ENCODE assay signal across 7 mouse cellular contexts in genomic region chr15:81856938-81857723, GRCm38 (mm10). TPM values are rescaled to one million over a fixed set of nuclear protein-coding genes. Genes with fewer than 3 reads are reported as not detected.
DNase-seq lines count a peak whose midpoint lies in the region; ATAC-seq and TF ChIP-seq lines count a peak whose summit lies in the region.

No protein-coding gene starts in this region.

- H3K27ac ChIP-seq in heart, postnatal 0 days (ENCODE audit: low read depth): peak overlapping the region; percentile 96
- H3K27ac ChIP-seq in liver, embryonic 16.5 days (ENCODE audit: low read length): peak overlapping the region; percentile 95
- H3K27ac ChIP-seq in stomach, postnatal 0 days (replicated peaks): peak overlapping the region; percentile 98

- peak; percentile 47 to 54 for DNase-seq in cerebellum, postnatal 25 days
- no peak for DNase-seq in heart, postnatal 0 days (ENCODE audit: low spot score)
- no peak for DNase-seq in stomach, postnatal 0 days (ENCODE audit: low spot score)
- DNase-seq in frontal cortex, postnatal 10 days (ENCODE audit: low spot score in 2 of 2): no peak

- ATAC-seq in megakaryocyte, adult 5-6 weeks (ENCODE audit: poor library complexity, severe bottlenecking): no peak
- no peak for ATAC-seq in heart, postnatal 0 days (ENCODE audit: insufficient read depth, low read depth)
- no peak for ATAC-seq in liver, embryonic 16.5 days (ENCODE audit: low read depth)
- no peak for ATAC-seq in stomach, postnatal 0 days (ENCODE audit: low FRiP score, low TSS enrichment)

- no peaks in the 10 kb centered on the region for H3K9me3 ChIP-seq in megakaryocyte, embryonic 14.5 days
- no peaks in the 10 kb centered on the region for H3K9me3 ChIP-seq in heart, postnatal 0 days (replicated peaks; ENCODE audit: control insufficient read depth, low read length)
- H3K9me3 ChIP-seq in liver, embryonic 16.5 days (replicated peaks; ENCODE audit: control insufficient read depth, low read length): no peaks in the 10 kb centered on the region
- no peaks in the 10 kb centered on the region for H3K9me3 ChIP-seq in stomach, postnatal 0 days (ENCODE audit: control insufficient read depth, low read length)

- under 1% methylated on average over 14 of the region's 14 CpGs for WGBS in heart, postnatal 0 days
- under 1% methylated on average over 14 of the region's 14 CpGs for WGBS in liver, embryonic 16.5 days (ENCODE audit: insufficient replicate concordance)
- 1% methylated on average over 14 of the region's 14 CpGs for WGBS in stomach, postnatal 0 days

- H3K4me3 ChIP-seq in megakaryocyte, embryonic 14.5 days (replicated peaks): peak overlapping the region; percentile 100
- peak overlapping the region; percentile 86 for H3K4me3 ChIP-seq in heart, postnatal 0 days (ENCODE audit: low read depth, low read length)
- H3K4me3 ChIP-seq in liver, embryonic 16.5 days (ENCODE audit: low read depth, low read length): peak overlapping the region; percentile 93
- peak overlapping the region; percentile 84 for H3K4me3 ChIP-seq in stomach, postnatal 0 days (ENCODE audit: low read depth, low read length)

- TF ChIP-seq CTCF in heart, postnatal 0 days (IDR thresholded peaks at IDR 0.05; ENCODE audit: low read depth): no peak
- no peak for TF ChIP-seq CTCF in stomach, postnatal 0 days (IDR thresholded peaks at IDR 0.05; ENCODE audit: low read depth)

- peak overlapping the region; percentile 85 for H3K4me2 ChIP-seq in heart, postnatal 0 days (ENCODE audit: low read depth, low read length)
- H3K4me2 ChIP-seq in liver, embryonic 16.5 days (ENCODE audit: low read depth, low read length): peak overlapping the region; percentile 96
- H3K4me2 ChIP-seq in stomach, postnatal 0 days (replicated peaks; ENCODE audit: low read depth): peak overlapping the region; percentile 60

- peaks cover 58% of the 10 kb centered on the region for H3K4me1 ChIP-seq in megakaryocyte, embryonic 14.5 days
- peaks cover 13% of the 10 kb centered on the region; the same call in 1 of the 2 replicates for H3K4me1 ChIP-seq in heart, postnatal 0 days (ENCODE audit: control insufficient read depth, insufficient read depth)
- peaks cover 32% of the 10 kb centered on the region for H3K4me1 ChIP-seq in liver, embryonic 16.5 days (ENCODE audit: control insufficient read depth, low read depth, low read length)
- H3K4me1 ChIP-seq in stomach, postnatal 0 days (replicated peaks; ENCODE audit: control insufficient read depth, insufficient read depth): no peaks in the 10 kb centered on the region; the same call in 1 of the 2 replicates

- TF ChIP-seq EP300 in heart, postnatal 0 days (IDR thresholded peaks at IDR 0.05; ENCODE audit: low read depth): no peak
- TF ChIP-seq EP300 in stomach, postnatal 0 days (optimal IDR thresholded peaks at IDR 0.05): no peak

- peak overlapping the region; percentile 88 for H3K9ac ChIP-seq in heart, postnatal 0 days (replicated peaks; ENCODE audit: low read depth, low read length)
- H3K9ac ChIP-seq in liver, embryonic 16.5 days (ENCODE audit: low read depth, low read length): peak overlapping the region; percentile 93
- peak overlapping the region; percentile 94 for H3K9ac ChIP-seq in stomach, postnatal 0 days (ENCODE audit: low read length)

- H3K36me3 ChIP-seq in megakaryocyte, embryonic 14.5 days (replicated peaks; ENCODE audit: low read length): peaks cover 28% of the 10 kb centered on the region
- H3K36me3 ChIP-seq in heart, postnatal 0 days (replicated peaks; ENCODE audit: control insufficient read depth, insufficient read depth, low read length): peaks cover 9% of the 10 kb centered on the region
- no peaks in the 10 kb centered on the region for H3K36me3 ChIP-seq in liver, embryonic 16.5 days (ENCODE audit: control insufficient read depth, insufficient read depth)
- no peaks in the 10 kb centered on the region for H3K36me3 ChIP-seq in stomach, postnatal 0 days (ENCODE audit: control insufficient read depth, insufficient read depth, low read length)

- no peaks in the 10 kb centered on the region for H3K27me3 ChIP-seq in megakaryocyte, embryonic 14.5 days (replicated peaks)
- no peaks in the 10 kb centered on the region for H3K27me3 ChIP-seq in heart, postnatal 0 days (ENCODE audit: control insufficient read depth, insufficient read depth, low read length)
- no peaks in the 10 kb centered on the region for H3K27me3 ChIP-seq in liver, embryonic 16.5 days (ENCODE audit: control insufficient read depth, insufficient read depth, low read depth, low read length)
- H3K27me3 ChIP-seq in stomach, postnatal 0 days (ENCODE audit: control insufficient read depth, insufficient read depth, low read length): no peaks in the 10 kb centered on the region

RNA-seq across cellular contexts. Expression of gene Tob2, which starts 1.5 kb away (rescaled TPM):
- polyA plus RNA-seq in megakaryocyte, embryonic 14.5 days (2012; ENCODE audit: insufficient read depth, low replicate concordance): 16.1 and 26.6 TPM in 2 replicates
- 36.1 and 38.2 TPM in 2 replicates for total RNA-seq in megakaryocyte, adult 5-6 weeks (2015)
- total RNA-seq in megakaryocyte, adult 5-6 weeks (2017): 20.3 and 23.8 TPM in 2 replicates
- total RNA-seq in heart, postnatal 0 days (2014; rRNA removed; ENCODE audit: low replicate concordance): 19.2 and 75.8 TPM in 2 replicates
- polyA plus RNA-seq in heart, postnatal 0 days (2015; fragmentation: Nextera tagmentation; extraction: Ambion mirVana): 16.0 and 18.2 TPM in 2 replicates
- polyA plus RNA-seq in liver, embryonic 16.5 days (2015; fragmentation: Nextera tagmentation; extraction: Ambion mirVana): 11.7 and 14.9 TPM in 2 replicates
- polyA plus RNA-seq in stomach, postnatal 0 days (2015; fragmentation: Nextera tagmentation; extraction: Ambion mirVana): 18.8 and 20.5 TPM in 2 replicates

RNA-seq across cellular contexts. Expression of gene Phf5a, which starts 14.6 kb away (rescaled TPM):
- polyA plus RNA-seq in megakaryocyte, embryonic 14.5 days (2012; ENCODE audit: insufficient read depth, low replicate concordance): 4.8 and 12.6 TPM in 2 replicates
- 65.3 and 85.6 TPM in 2 replicates for total RNA-seq in megakaryocyte, adult 5-6 weeks (2015)
- total RNA-seq in megakaryocyte, adult 5-6 weeks (2017): 30.1 and 34.0 TPM in 2 replicates
- 26.9 and 31.0 TPM in 2 replicates for total RNA-seq in heart, postnatal 0 days (2014; rRNA removed; ENCODE audit: low replicate concordance)
- 60.7 and 65.3 TPM in 2 replicates for polyA plus RNA-seq in heart, postnatal 0 days (2015; fragmentation: Nextera tagmentation; extraction: Ambion mirVana)
- 72.6 and 79.6 TPM in 2 replicates for polyA plus RNA-seq in liver, embryonic 16.5 days (2015; fragmentation: Nextera tagmentation; extraction: Ambion mirVana)
- polyA plus RNA-seq in stomach, postnatal 0 days (2015; fragmentation: Nextera tagmentation; extraction: Ambion mirVana): 75.8 and 77.0 TPM in 2 replicates

RNA-seq across cellular contexts. Expression of gene Aco2, which starts 15.0 kb away (rescaled TPM):
- 36.5 and 110 TPM in 2 replicates for polyA plus RNA-seq in megakaryocyte, embryonic 14.5 days (2012; ENCODE audit: insufficient read depth, low replicate concordance)
- total RNA-seq in megakaryocyte, adult 5-6 weeks (2015): 47.0 and 58.7 TPM in 2 replicates
- total RNA-seq in megakaryocyte, adult 5-6 weeks (2017): 82.3 and 89.4 TPM in 2 replicates
- 2,020 and 2,039 TPM in 2 replicates for total RNA-seq in heart, postnatal 0 days (2014; rRNA removed; ENCODE audit: low replicate concordance)
- polyA plus RNA-seq in heart, postnatal 0 days (2015; fragmentation: Nextera tagmentation; extraction: Ambion mirVana): 1,019 and 1,040 TPM in 2 replicates
- polyA plus RNA-seq in liver, embryonic 16.5 days (2015; fragmentation: Nextera tagmentation; extraction: Ambion mirVana): 109 and 114 TPM in 2 replicates
- 130 and 141 TPM in 2 replicates for polyA plus RNA-seq in stomach, postnatal 0 days (2015; fragmentation: Nextera tagmentation; extraction: Ambion mirVana)

RNA-seq across cellular contexts. Expression of gene Tef, which starts 54.9 kb away (rescaled TPM):
- 6.1 and 10.8 TPM in 2 replicates for polyA plus RNA-seq in megakaryocyte, embryonic 14.5 days (2012; ENCODE audit: insufficient read depth, low replicate concordance)
- total RNA-seq in megakaryocyte, adult 5-6 weeks (2015): 3.1 and 3.3 TPM in 2 replicates
- 6.5 and 8.6 TPM in 2 replicates for total RNA-seq in megakaryocyte, adult 5-6 weeks (2017)
- total RNA-seq in heart, postnatal 0 days (2014; rRNA removed; ENCODE audit: low replicate concordance): 41.5 and 58.7 TPM in 2 replicates
- 27.8 and 30.3 TPM in 2 replicates for polyA plus RNA-seq in heart, postnatal 0 days (2015; fragmentation: Nextera tagmentation; extraction: Ambion mirVana)
- 6.3 and 9.2 TPM in 2 replicates for polyA plus RNA-seq in liver, embryonic 16.5 days (2015; fragmentation: Nextera tagmentation; extraction: Ambion mirVana)
- polyA plus RNA-seq in stomach, postnatal 0 days (2015; fragmentation: Nextera tagmentation; extraction: Ambion mirVana): 17.1 and 21.2 TPM in 2 replicates

Comparison
In these comparisons a context has a peak if more than half of its experiments do, and no peak if none do; other contexts are left out.
1. DNase-seq: peak in cerebellum, postnatal 25 days (2 of 2); none in heart, postnatal 0 days (single experiment), stomach, postnatal 0 days (single experiment) and frontal cortex, postnatal 10 days (0 of 2).
2. Peak in every context shown above with its lines, with median percentiles within 50 percentile points of each other: H3K4me3 ChIP-seq, H3K27ac ChIP-seq, H3K4me2 ChIP-seq and H3K9ac ChIP-seq.